Mouse (Mus musculus) lung, embryonic 16.5 days (tissue): ENCODE data around the gene Nid2. TPM values are rescaled to one million over a fixed set of nuclear protein-coding genes. Genes with fewer than 3 reads are reported as not detected.

Source experiments
- ATAC-seq: fragments of 200-750 bp; cut with Nextera tagmentation; 2 replicates; pipeline ENCODE4 v1.8.0; 2017; ENCODE audit warnings: low read depth, mild to moderate bottlenecking, moderate library complexity
- H3K27ac ChIP-seq: fragments of 300-500 bp; sonication (generic); 2 replicates; pipeline ENCODE4 v1.5.1; 2014; ENCODE audit warnings: mild to moderate bottlenecking, control low read depth, low read length
- H3K27me3 ChIP-seq: fragments of 300-500 bp; sonication (generic); 2 replicates; pipeline ENCODE4 v1.6.1; 2014; ENCODE audit warnings: low read depth, low read length, mixed read lengths; ENCODE audit not compliant: control insufficient read depth, insufficient read depth
- H3K36me3 ChIP-seq: fragments of 300-500 bp; sonication (generic); 2 replicates; pipeline ENCODE4 v1.6.1; 2014; ENCODE audit warnings: low read length; ENCODE audit not compliant: control insufficient read depth, insufficient read depth
- H3K4me1 ChIP-seq: fragments of 300-500 bp; sonication (generic); replicated peaks from 2 replicates; pipeline ENCODE4 v1.6.1; 2014; ENCODE audit warnings: low read length, mixed read lengths; ENCODE audit not compliant: control insufficient read depth, insufficient read depth
- H3K4me2 ChIP-seq: fragments of 300-500 bp; sonication (generic); 2 replicates; pipeline ENCODE4 v1.6.1; 2014; ENCODE audit warnings: low read depth, low read length, control low read depth
- H3K4me3 ChIP-seq: fragments of 300-500 bp; sonication (generic); 2 replicates; pipeline ENCODE4 v1.5.1; 2014; ENCODE audit warnings: mild to moderate bottlenecking, low read length, control low read depth
- H3K9ac ChIP-seq: fragments of 300-500 bp; sonication (generic); 2 replicates; pipeline ENCODE4 v1.6.1; 2014; ENCODE audit warnings: low read length, control low read depth
- H3K9me3 ChIP-seq: fragments of 300-500 bp; sonication (generic); 2 replicates; pipeline ENCODE4 v1.6.1; 2016; ENCODE audit warnings: low read length; ENCODE audit not compliant: control insufficient read depth
- WGBS: fragments of 180-500 bp; shearing (Covaris S2); extraction: QIAGEN DNeasy Blood & Tissue Kit; methylation state at CpG from one replicate; pipeline ENCODE4 v1.1.7; 2014; 5-methylcytosine and 5-hydroxymethylcytosine counted together
- polyA plus RNA-seq: library from polyadenylated mRNA; unstranded; fragments of >200 nt; fragmentation: Nextera tagmentation; extraction: Ambion mirVana; gene quantifications from 2 replicates; pipeline ENCODE4 v1.2.1, GENCODE M21; 2015

Gene Nid2
- polyA plus RNA-seq, 1 experiment from 2014 or later: 114 TPM

- Histone ChIP-seq H3K4me1 (no peaks in the 10 kb centered on the region), H3K9me3 (no peaks in the 10 kb centered on the region; the same call in 1 of the 2 replicates), H3K4me2 (no peak overlapping the region), H3K27me3 (no peaks in the 10 kb centered on the region), H3K9ac (no peak overlapping the region), H3K27ac (no peak overlapping the region), H3K4me3 (no peak overlapping the region), H3K36me3 (no peaks in the 10 kb centered on the region)
- no peak for ATAC-seq
- WGBS: 50% methylated on average over 3 of the region's 3 CpGs
Measured at GRCm38 (mm10) chr14:19853471-19853870, 102.4 kb downstream of the Nid2 start.

GRCm38 (mm10) chr14:19858279-19858678, 107.2 kb downstream of the Nid2 start:
- 73% methylated on average over 2 of the region's 2 CpGs for WGBS
- Histone ChIP-seq H3K9me3 (no peaks in the 10 kb centered on the region; the same call in 1 of the 2 replicates), H3K4me2 (no peak overlapping the region), H3K4me1 (no peaks in the 10 kb centered on the region), H3K27me3 (no peaks in the 10 kb centered on the region), H3K27ac (no peak overlapping the region), H3K9ac (no peak overlapping the region), H3K36me3 (no peaks in the 10 kb centered on the region), H3K4me3 (no peak overlapping the region)
- ATAC-seq: no peak

GRCm38 (mm10) chr14:19858808-19859776, 108.0 kb downstream of the Nid2 start:
- H3K4me2 ChIP-seq: no peak overlapping the region
- WGBS: 37% methylated on average over 8 of the region's 8 CpGs
- H3K9me3 ChIP-seq: no peaks in the 10 kb centered on the region; the same call in 1 of the 2 replicates
- no peaks in the 10 kb centered on the region for H3K36me3 ChIP-seq
- no peak overlapping the region for H3K9ac ChIP-seq
- no peak overlapping the region for H3K4me3 ChIP-seq
- 0 out of 2 replicates have a peak, but pooled peaks cover 2% of the 10 kb centered on the region for H3K4me1 ChIP-seq
- no peak overlapping the region for H3K27ac ChIP-seq
- no peaks in the 10 kb centered on the region for H3K27me3 ChIP-seq
- no peak for ATAC-seq

GRCm38 (mm10) chr14:19860281-19860680, 109.2 kb downstream of the Nid2 start:
- Histone ChIP-seq H3K9me3 (no peaks in the 10 kb centered on the region; the same call in 1 of the 2 replicates), H3K9ac (no peak overlapping the region), H3K4me3 (no peak overlapping the region), H3K4me2 (no peak overlapping the region), H3K27ac (no peak overlapping the region), H3K27me3 (no peaks in the 10 kb centered on the region), H3K36me3 (no peaks in the 10 kb centered on the region), H3K4me1 (0 out of 2 replicates have a peak, but pooled peaks cover 3% of the 10 kb centered on the region)
- 94% methylated on average over 4 of the region's 4 CpGs for WGBS
- ATAC-seq: no peak

Other genes with a start within 250 kb of the Nid2 start
- gene Gm2244, start 201.3 kb upstream of the Nid2 start, polyA plus RNA-seq: 0.16 TPM in 1 of 2 replicates, not detected in the other
- 1.5 and 1.6 TPM in 2 replicates for gene Gm2237, start 166.1 kb upstream of the Nid2 start, polyA plus RNA-seq
- not detected in 2 replicates for gene Gm5458, start 148.7 kb upstream of the Nid2 start, polyA plus RNA-seq
- gene Rtraf, start 72.6 kb downstream of the Nid2 start, polyA plus RNA-seq: 180 and 193 TPM in 2 replicates
- 69.7 and 71.4 TPM in 2 replicates for gene Gng2, start 226.4 kb downstream of the Nid2 start, polyA plus RNA-seq